Mouse (Mus musculus) thymus, postnatal 4 days (tissue): Measurements from ENCODE around the gene Prr36.

ENCODE experiments used
- DNase-seq: peaks from one replicate; pipeline ENCODE4 v3.0.0; 2021

Gene Prr36

DNA sequence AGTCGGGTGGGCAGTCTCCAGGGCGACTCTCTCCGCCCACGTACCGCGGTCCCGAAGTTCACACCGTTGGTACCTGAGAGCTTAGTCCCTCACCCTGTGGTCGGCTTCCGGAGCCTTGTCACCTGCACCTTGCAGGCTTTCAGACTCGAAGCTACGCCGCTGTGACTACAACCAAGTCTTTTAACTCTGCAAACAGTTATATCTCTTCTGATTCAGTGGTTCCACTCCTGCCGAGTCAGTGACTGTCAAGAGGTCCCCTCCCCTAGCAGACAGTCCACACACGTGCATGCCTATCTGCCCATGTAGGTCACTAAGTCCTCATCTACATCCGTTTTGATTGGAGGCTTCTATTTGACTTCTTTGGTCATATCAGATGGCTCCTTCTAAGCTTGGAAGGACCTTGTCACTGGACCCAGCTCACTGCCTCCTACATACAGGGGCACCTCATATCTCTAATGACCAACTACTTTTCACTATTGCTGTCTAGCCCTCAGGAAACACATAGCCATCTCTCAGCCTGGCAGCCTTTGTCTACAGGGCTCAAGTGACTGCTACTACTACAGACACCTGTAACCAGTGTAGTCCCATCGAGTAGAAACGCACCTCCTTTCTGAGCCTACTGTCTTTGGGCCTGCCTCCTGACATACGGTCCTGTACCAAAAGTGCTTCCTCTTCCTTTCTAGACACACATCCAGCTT is 22.1 kb upstream of the Prr36 start:
- DNase-seq: no peak

DNA sequence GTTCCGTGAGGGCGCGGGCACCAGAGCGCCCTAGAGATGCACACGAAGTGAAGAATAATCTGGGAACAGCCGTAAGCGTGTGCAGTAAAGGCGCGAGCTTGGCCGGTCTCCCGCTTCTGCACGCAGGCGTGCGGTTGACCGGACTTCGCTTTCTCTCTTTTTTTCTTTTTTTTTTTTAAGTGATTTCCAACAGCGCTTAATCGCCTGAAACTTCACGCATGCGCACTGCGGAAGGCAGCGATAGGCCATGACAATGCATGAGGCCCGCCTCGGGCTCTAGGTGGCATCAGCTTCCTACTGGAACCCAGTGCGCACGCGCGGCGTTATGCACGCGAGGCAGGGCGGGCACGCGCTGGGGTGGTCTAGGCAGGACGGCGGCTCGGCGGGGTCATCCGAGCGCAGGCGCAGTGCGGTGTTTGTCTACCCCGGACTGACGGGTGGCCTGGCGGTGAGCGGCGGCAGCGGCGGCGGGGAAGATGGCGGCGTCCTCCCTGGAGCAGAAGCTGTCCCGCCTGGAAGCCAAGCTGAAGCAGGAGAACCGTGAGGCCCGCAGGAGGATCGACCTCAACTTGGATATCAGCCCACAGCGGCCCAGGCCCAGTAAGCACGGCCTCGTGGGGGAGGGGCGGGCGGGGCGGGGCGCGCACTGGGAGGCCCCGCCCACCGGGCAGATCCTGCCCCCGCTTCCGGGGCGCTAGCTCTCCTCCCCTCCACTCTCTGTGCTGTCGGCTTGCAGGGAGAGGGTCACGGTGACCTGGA is 21.4 kb upstream of the Prr36 start, which contains the start of the genes Map2k7 and Gm49320:
Gene Map2k7, plus strand, starts transcription at position 307 of the 759 bp plus-strand sequence.
Gene Gm49320, plus strand, starts transcription at position 432 of the 759 bp plus-strand sequence.
- DNase-seq: peak; percentile 100

DNA sequence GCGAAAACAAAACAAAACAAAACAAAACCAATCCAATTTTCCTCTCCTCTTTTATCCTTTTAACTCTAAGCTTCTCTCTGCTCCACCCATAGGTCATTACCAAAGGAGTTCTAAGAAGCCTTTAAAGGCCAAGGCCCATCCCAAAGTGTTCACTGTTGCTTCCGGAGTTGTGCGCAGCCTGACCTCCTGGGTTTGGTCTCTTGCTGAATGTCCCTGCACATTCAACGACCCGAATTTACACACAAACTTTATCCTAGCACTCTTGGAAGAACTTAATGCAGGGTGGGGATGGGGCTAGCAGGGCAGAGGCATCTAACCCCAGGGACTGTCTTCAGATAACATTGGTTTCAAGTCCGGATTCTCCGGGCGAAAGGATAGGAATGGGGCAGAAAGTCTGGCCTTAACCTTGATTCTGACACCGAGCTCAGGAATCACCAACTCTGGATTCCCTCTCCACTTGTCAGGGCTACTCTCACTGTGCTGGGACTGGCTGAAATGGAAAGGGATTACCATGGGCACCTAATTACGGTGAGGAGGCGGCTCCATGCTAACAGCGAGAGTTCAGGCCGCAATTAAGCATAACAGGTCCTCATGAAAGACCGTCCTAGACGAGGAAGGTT is 20.7 kb upstream of the Prr36 start:
- no peak for DNase-seq

DNA sequence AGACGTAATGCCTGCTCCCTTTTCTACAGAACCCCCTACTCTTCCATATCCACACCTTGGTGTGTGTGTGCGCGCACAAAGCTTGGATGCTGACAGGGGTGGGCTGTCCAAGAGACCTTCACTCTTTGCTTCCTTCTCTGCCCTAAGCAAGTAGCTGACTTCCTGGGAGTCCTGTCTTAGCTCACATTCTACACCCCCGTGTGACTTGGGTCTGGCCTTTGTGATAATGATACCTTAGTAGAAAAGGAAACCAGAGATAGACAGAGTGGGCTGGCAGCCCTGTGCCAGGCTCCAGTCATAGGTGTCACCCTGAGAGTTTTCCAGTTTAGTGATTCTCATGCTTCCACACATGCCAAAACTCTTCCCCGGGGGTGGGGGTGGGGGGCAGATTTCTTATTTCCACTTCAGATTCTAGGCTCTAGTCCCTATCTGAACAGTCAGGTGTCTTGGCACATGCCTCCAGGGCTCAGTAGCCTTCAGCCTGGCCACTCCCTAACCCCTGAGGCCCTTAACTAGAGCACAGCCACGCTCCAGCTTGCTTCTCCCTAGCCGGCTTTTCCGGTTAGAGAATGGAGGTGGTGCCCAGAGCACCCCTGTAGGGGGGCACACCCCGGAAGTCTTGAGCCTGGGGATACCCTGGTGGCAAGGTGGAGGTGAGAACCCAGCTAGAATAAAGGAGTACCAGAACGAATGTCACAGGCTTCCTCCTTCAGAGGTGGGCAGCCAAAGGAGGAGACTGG is 13.5 kb upstream of the Prr36 start:
- DNase-seq: no peak

DNA sequence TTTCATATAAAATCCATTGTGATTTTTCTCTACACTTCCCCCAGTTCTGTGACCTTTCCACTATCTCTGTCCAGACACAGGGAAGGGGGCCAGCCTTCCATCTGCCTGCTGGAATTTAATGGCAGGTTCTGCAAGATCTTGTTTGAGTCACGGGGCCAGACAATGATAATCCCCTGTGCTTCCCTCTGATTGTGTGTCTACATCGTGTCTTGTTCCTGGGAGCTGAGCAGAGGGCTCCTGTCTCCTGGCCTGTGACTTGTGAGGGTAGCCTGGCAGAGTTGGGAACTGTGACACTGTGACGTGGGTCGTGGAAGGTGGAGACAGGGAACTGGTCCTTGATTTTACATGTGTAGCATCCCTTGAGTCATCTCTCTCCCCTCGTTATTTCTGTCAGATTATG is 12.5 kb upstream of the Prr36 start:
- no peak for DNase-seq

DNA sequence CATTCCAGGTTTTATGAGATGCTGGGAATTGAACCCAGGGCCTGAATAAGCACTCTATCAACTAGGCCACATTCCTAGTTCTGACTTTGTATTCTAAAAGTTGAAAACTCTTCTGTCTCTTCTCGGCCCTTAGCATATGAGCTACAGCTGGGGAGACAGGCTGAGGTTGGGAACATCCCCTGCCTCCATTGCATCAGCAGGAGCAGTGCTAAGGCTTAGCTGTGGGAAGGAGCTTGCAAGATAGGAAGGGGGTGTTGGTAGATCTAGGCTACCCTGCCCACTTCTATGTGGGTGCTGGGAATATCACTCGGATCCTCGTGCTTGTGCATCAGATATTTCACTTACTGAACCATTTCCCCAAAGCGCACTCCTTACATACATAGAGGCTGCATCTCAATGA is 10.7 kb upstream of the Prr36 start:
- DNase-seq: no peak

DNA sequence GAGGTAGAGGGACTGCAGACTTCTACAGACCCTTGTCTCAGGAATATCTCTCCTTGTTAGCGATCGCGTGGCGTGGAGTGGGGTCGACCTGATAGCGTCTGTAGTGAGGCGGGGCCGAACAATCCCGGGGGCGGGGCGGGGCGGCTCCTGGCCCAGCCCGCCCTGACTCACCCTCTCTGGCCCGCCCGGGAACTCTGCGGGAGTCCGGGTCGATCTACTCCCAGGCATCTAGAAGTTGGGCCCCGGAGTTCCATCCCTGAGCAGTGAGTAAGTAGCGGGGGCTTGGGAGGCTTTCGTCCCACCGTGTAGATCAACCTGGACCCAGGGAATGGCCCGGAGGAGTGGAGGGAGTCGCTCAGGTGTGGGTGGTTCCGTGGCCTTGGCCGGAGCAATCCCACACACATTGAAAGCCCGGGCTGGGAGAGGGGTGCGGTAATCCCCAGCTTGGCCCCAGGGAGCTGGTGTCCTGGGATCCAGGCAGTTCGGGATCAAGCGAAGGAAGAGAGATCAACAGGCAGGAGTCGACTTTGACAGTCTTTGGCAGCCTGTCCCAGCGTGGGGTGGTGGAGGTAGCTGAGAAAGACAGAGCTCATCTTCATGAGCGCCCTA is 9.6 kb upstream of the Prr36 start, which contains the start of gene Lrrc8e:
Gene Lrrc8e, plus strand, starts transcription at position 89 of the 609 bp plus-strand sequence.
- no peak for DNase-seq

DNA sequence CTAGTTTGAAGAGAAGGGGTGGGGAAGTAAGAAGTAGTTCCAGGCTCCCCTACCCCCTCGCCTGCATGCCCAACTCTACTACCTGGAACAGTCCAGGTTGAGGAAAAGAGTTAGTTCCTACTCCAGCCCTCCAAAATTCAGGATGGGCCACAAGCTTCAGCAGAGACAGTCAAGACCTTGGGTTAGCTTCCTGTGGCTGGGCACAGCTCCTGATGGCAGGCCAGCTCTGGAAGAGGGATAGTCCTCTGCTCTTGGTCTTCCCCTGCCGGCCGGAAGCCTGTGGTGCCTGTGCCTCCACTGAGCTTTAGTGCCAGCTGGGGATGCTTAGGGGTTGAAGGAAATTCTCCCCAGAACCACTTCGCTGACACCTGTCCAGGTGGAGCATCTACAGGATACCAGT is 9.1 kb upstream of the Prr36 start:
- DNase-seq: no peak

DNA sequence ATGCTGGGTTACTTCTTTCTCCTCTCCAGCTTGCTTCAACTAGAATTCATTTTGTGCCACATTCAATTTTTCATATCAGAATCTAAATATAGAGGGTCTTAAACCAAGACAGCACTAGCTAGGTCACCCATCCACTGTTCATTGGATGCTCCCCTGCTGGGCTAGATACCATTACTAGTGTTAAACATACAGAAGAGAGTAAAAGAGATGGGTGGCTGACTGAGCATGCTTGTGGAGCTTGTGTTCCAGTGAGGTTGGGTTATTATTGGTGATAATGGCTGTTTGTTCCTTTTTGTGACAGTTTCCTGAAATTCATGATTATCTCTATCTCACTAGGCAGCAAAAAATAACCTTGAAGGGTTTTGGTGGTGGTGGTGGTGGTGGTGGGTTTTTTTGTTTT is 4.8 kb upstream of the Prr36 start:
- no peak for DNase-seq

DNA sequence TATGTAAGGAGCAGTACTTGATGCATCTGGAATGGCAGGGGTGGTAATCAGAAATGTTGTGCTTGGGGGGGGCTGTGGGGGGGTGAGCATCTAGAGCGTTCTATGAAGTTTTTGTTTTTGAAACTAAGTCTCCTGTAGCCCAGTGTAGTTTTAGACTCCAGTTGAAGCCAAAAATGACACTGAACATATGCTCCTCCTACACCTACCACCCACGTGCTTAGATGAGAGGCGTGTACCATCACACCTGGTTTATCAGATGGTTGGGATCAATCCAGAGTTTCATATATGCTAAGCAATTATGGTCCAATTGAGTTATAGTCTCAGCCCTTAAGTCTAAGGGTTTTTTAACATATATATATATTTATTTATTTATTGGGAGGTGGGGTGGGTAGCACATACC is 2.4 kb upstream of the Prr36 start:
- DNase-seq: no peak

DNA sequence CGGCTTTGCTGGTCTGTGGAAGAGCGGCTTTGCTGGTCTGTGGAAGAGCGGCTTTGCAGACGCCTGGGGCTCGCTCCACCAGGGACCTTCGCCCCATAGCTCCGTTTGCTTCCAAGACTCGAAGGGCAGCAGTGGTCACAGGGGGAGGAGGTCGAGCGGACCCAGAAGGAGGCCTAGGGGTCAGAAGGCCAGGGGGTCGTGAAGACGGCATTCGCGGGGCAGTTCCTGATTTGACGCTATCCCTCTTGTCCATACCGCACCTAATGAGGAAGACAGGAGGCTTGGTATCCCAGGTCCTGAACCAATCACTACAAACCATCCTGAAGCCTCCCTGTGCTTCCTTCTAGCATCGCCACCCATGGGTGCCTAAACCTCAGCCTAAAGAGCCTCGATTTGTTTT is 963 bp downstream of the Prr36 start:
- no peak for DNase-seq

DNA sequence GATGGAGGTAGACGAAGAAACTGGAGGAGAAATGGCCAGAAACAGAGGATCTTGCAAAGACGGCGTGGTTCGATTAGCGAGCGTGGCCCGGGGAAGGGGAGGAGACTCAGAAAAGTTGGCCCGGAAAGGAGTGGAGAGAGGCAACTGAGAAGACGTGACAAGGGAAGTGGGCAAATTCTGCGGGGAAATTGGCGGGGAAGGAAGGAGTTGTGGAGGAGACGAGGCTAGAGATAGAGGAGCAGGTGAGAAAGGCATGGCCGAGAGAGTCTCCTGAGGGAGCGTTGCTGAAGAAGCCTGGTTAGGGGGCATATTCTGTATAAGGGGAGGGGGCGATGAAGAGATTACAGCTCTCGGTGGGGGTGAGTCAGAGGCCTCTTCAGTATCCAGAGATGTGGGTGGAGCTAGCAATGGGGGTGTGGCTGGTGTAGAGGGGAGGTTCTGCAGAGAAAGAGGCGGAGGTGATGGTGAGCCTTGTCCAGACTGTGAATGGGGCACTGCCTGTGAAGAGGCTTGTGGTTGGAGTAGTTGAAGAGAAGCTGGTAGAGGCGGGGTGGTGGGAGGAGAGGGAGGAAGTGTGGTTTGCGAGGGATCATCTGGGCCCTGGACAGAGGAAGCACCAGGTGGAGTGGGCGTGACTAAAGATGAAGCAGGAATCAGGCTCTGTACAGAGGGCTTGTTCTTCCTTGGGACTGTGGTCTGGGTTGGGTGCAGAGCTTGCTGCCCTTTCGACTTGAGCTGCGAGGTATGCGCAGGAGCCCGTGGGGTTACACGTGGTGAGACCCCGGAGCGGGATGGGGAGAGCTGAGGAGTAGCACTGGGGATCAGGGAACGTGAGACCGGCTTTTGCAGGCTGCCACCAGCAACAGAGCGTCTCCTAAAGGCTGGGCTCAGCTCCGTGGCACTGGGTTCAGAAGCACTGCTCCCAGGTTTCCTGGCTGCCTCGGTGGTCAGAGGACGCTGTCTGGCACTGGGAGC is 3.0 kb downstream of the Prr36 start:
- peak; percentile 70 for DNase-seq

DNA sequence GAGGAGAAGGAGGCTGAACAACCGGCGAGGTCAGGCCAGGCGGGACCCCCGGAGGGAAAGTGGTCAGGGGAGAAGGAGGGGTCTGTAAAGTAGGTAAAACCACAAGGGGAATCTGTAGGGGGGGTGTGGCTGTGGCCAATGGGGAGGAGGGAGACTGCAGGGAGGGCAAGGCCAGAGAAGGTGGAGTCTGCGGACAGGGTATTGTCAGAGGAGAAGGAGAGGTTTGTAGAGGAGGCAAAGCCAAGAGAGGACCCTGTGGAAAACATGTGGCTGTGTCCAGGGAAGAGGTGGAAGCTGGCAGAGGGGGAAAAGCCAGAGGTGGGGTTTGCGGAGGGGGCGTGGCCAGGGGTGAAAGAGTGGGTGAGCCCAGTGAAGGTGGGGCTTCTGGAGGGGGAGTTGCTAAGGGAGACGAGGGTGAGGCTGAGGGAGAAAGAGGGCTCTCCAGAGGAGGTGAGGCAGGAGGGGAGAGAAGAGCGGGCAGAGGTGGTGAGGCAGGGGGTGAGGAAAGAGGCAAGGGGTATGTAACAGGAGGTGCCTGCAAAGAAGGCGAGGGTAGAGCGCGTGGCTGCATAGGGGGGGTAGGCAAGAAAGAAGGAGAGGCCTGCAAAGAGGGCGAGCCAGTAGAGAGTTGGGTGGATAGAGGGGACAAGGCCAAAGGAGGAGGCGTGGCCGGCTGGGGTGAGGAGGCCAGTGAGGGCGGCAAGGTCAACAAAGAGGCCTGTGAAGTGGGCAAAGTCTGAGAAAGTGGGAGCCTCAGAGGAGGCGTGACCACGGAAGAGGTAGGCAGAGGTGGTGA is 3.9 kb downstream of the Prr36 start:
- peak; percentile 73 for DNase-seq

DNA sequence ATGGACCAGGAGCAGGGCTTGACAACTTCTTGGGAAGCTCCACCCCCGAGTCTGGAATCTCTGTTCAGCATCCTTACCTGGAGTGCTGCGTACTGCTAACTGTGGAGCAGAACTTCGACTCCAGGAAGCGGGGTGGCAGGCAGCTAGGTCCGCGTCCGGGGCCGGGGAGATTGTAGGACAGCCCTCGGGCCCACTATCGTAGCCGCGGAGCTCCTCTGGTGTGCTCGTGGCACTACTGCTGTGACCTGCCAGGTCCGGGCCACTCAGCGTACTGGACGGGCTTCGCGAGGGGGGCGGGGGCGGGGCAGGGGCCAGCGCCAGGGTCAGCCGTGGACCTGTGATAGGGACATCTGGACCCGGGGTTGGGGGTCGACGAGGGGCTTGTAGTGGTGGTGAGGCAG is 4.5 kb downstream of the Prr36 start:
- peak; percentile 42 for DNase-seq

DNA sequence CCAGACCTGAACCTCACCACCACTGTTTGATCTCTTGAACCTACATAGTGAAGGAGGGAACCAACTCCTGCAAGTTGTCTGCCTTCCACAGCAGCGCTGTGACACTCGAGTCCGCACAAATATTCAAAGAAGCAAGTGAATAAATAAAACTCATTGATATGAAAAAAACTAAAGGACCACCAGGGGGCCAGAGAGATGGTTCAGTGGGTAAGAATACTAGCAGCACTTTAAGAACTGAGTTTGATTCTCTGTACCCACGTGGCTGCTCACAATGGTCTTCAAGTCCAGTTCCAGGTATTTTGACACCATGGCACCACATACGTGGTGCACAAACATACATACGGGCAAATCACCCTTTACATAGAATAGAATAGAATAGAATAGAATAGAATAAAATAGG is 6.2 kb downstream of the Prr36 start:
- no peak for DNase-seq

DNA sequence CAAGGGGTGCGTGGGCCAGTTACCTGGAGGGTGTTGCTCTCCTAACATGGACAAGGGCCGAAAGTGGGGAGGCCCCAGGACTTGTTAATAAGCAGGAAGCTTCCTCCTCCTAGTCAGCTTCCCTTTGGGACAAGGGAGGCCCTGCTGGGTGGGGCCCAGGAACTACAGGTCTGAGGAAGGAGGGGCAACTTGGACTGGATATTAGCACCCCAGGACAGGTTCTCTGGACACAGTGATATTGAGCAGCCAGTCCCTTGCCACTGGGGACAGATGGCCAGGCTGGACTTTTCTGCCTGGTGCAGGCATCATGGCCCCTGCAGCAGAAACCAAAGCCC is 10.3 kb downstream of the Prr36 start:
- no peak for DNase-seq

DNA sequence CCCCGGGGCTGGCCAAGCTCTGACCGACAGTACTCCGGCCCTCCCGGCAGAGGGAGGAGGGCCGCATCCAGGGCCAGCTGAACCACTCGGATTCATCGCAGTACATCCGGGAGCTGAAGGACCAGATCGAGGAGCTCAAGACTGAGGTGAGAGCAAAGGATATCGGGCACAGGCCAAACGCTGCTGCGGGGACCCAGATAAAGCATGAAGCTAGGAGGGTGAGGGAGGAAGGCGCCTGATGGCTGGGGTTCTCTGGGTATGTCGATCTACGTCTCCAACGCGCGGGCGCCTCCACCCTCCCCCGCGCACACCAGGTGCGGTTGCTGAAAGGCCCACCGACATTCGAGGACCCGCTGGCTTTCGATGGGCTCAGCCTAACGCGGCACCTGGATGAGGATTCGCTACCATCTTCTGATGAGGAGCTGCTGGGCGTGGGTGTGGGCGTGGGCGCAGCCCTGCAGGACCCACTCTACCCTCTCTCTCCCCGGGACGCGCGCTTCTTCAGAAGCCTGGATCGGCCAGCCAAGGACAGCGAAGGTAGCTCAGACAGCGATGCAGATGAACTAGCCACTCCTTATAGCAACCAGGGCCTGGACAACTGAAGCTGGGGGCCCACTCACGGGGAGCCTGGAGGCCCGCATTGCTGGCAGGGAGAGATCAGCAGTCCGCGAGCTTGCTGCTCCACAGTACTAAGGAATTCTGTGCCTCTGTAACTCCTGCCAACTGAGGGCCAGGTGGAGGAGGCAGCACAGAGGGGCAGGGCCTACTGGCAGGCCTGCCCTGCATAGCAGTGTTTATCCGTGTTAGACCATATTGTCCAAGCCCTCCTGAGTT is 10.9 kb downstream of the Prr36 start:
- DNase-seq: peak; percentile 33

DNA sequence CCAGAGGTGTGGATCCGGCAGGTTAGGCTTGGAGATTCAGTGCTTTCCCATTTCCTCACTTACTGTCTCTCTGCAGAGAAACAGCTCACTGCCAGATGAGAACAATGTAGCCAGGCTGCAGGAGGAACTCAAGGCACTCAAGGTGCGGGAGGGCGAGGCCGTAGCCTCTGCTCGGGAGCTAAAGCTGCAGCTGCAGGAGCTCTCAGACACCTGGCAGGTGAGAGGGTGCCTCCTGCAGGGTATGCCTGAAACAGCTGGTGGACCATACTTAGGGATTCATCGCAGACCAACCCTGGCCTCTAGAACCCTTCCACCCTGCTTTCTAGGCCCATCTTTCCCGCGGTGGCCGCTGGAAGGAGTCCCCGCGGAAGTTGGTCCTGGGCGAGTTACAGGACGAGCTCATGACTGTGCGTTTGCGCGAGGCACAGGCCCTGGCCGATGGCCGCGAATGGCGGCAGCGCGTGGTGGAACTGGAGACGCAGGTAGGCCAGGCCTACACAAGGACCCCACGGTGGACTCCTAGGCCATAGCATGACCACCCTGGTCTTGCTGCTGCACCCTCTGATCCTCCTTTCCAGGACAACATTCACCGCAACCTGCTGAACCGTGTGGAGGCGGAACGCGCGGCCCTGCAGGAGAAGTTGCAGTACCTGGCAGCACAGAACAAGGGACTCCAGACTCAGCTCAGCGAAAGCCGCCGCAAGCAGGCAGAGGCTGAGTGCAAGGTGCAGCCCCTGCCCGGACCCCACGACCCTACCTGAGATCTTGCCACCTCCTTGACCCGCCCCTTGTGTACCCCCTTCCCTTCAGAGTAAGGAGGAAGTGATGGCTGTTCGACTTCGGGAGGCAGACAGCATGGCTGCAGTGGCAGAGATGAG is 11.8 kb downstream of the Prr36 start:
- DNase-seq: peak; percentile 45

DNA sequence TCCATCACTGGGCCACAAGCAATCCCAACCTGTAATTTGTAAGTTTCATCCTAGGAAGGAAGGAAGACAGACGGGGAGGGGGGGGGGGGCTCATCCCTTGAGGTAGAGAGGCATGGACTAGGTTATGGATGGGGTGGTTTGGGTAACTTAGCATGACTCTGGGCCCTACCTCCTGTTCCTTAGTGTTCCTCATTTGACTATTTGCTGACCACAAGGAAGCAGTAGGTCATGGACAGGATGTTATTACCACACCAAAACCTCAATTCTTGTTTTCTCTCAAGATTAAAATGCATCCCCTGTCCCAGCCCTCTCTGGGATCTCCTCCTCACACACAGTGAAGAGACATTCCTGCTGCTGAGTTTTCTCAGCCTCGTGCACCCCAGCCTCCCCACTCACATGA is 15.9 kb downstream of the Prr36 start:
- no peak for DNase-seq
